Mouse (Mus musculus) macrophage (primary cell): ENCODE measurements around the gene Tgfbr3. TPM values are rescaled to one million over a fixed set of nuclear protein-coding genes. Genes with fewer than 3 reads are reported as not detected.

Experiments
- H3K27ac ChIP-seq: fragments of 350-480 bp; formaldehyde crosslinking; 2 replicates; pipeline ENCODE4 v1.9.0; 2021
- H3K36me3 ChIP-seq: fragments of 350-480 bp; formaldehyde crosslinking; 2 replicates; pipeline ENCODE4 v1.9.0; 2021; ENCODE audit errors: inconsistent target
- H3K4me3 ChIP-seq: fragments of 350-480 bp; formaldehyde crosslinking; 2 replicates; pipeline ENCODE4 v1.9.0; 2021; ENCODE audit errors: inconsistent target
- H3K79me2 ChIP-seq: fragments of 350-480 bp; formaldehyde crosslinking; 2 replicates; pipeline ENCODE4 v1.9.0; 2021; ENCODE audit errors: inconsistent target
- WGBS: methylation state at CpG from one replicate; pipeline ENCODE4 v1.1.7; 2026; ENCODE audit warnings: inconsistent platforms; ENCODE audit not compliant: missing documents; 5-methylcytosine and 5-hydroxymethylcytosine counted together
- polyA plus RNA-seq: library from polyadenylated mRNA; stranded (reverse); fragments of 250-400 nt; gene quantifications from 3 replicates; pipeline ENCODE4 v1.2.4, GENCODE M21; 2018; ENCODE audit warnings: inconsistent platforms

The Tgfbr3 gene
- polyA plus RNA-seq, 1 experiment from 2014 or later: 0.73 TPM

DNA sequence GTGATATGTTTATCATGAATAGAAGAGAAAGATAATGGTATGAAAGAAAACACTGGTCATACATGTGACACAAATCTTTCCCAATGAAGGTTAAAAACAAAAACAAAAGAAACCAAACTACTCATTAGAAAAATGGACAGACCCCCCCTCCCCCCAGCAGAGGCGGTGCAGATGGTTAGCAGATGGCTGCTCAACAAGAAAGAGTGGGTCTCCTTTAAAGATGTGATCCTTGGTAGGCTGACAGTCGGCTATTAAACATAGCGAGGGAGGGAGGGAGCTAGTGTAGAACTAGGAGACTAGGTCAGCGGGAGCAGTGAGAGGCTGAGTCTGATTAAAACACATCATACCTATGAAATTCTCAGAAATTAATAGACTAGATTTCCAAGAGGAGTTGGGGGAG lies 186.5 kb downstream of the Tgfbr3 start:
- no peaks in the 10 kb centered on the region for H3K36me3 ChIP-seq
- 98% methylated on average over 4 of the region's 4 CpGs for WGBS
- no peak overlapping the region for H3K4me3 ChIP-seq
- no peak overlapping the region for H3K27ac ChIP-seq
- no peaks in the 10 kb centered on the region for H3K79me2 ChIP-seq

- Histone ChIP-seq H3K36me3 (no peaks in the 10 kb centered on the region), H3K27ac (no peak overlapping the region), H3K4me3 (no peak overlapping the region), H3K79me2 (no peaks in the 10 kb centered on the region)
- 72% methylated on average over 4 of the region's 4 CpGs for WGBS
Measured at GRCm38 (mm10) chr5:107101684-107102083, 187.7 kb downstream of the Tgfbr3 start.

DNA sequence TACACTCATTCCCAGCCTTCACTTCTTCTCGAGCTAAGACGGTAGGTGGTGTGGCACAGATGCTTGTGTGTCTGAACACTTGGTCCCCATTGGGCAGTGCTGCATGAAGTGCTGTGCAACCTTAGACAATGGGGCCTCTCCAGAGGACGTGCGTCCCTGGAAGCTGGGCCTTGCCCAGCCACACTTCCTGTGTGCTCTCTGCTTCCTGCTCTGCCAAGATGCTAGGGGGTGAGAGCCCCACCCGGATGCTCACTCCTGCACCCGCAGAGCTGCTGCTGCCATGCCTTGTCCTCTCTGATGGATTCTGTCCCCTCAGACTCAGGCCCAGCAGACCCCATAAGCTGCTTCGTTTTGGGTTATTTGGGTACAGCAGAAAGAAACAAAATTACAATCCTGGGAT lies 188.3 kb downstream of the Tgfbr3 start:
- no peaks in the 10 kb centered on the region for H3K36me3 ChIP-seq

DNA sequence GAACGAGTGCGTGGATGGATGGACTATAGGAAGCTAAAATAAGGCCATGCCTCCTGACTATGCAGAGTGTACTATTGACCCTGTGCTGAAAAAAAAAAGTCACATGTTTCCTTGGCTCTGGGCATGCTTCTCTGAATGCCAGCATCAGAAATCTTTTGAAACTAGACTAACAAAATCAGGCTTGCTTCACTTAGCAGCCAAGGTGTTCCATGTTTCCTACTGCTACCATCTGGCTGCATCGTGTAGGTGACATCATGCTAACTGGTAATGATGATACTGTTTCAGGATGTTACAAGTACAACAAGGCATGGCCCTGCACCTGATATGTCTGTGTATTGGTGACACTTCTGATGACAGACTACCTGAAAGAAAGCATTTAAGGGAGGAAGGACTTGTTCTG lies 189.8 kb downstream of the Tgfbr3 start:
- Histone ChIP-seq H3K79me2 (no peaks in the 10 kb centered on the region), H3K36me3 (no peaks in the 10 kb centered on the region), H3K27ac (no peak overlapping the region), H3K4me3 (no peak overlapping the region)
- 85% methylated on average over 3 of the region's 3 CpGs for WGBS

More for the DNA sequence above, 188.3 kb downstream of the Tgfbr3 start:
- Histone ChIP-seq H3K4me3 (no peak overlapping the region), H3K79me2 (no peaks in the 10 kb centered on the region), H3K27ac (no peak overlapping the region)
- 29% methylated on average over 7 of the region's 7 CpGs for WGBS

DNA sequence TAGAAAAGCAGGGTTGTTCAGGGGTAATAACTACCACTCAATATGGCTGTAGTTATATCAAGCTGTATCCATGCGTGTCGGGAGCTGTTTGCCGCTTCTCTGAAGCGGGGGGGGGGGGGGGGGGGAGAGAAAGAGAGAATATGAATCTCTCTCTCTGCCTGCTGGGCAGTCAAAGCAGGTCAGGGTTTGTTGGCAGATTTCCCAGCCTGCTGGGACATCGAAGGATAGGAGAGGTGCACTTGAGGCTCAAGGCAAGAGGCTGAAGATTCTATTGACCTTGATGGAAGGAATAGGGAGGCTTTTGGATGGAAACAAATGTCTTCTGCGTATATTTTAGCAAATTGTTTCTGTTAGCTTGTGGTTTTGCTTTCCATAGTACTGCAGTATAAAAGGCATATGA lies 190.4 kb downstream of the Tgfbr3 start:
- no peak overlapping the region for H3K4me3 ChIP-seq
- no peaks in the 10 kb centered on the region for H3K36me3 ChIP-seq
- 74% methylated on average over 5 of the region's 6 CpGs for WGBS
- no peaks in the 10 kb centered on the region for H3K79me2 ChIP-seq
- no peak overlapping the region for H3K27ac ChIP-seq

GRCm38 (mm10) chr5:107098007-107098406 lies 191.4 kb downstream of the Tgfbr3 start:
- Histone ChIP-seq H3K36me3 (no peaks in the 10 kb centered on the region), H3K79me2 (no peaks in the 10 kb centered on the region), H3K4me3 (no peak overlapping the region), H3K27ac (no peak overlapping the region)
- 75% methylated on average over 5 of the region's 5 CpGs for WGBS

GRCm38 (mm10) chr5:107097314-107097713 lies 192.1 kb downstream of the Tgfbr3 start:
- H3K4me3 ChIP-seq: no peak overlapping the region
- H3K36me3 ChIP-seq: no peaks in the 10 kb centered on the region
- no peak overlapping the region for H3K27ac ChIP-seq
- 85% methylated on average over 7 of the region's 7 CpGs for WGBS
- H3K79me2 ChIP-seq: no peaks in the 10 kb centered on the region

DNA sequence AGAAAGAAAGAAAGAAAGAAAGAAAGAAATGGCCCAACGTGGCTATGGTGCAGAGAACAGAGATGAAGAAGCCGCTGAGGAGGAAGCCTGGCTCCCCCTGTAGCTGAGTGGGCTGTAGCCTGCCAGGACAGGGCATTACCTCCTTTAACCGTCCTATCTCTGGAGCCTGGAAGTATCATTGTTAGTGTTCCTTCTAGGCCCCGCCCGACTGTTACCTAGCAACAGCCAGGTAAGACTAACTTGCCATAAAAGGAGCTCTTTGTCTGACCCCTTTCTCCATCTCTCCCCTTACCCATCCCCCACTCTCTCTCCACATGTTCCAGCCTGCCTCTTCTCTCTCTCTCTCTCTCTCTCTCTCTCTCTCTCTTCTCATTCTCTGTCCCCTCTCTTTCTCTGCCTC lies 195.2 kb downstream of the Tgfbr3 start:
- 84% methylated on average over 5 of the region's 5 CpGs for WGBS
- no peaks in the 10 kb centered on the region for H3K79me2 ChIP-seq
- H3K27ac ChIP-seq: no peak overlapping the region
- H3K4me3 ChIP-seq: no peak overlapping the region
- no peaks in the 10 kb centered on the region for H3K36me3 ChIP-seq

DNA sequence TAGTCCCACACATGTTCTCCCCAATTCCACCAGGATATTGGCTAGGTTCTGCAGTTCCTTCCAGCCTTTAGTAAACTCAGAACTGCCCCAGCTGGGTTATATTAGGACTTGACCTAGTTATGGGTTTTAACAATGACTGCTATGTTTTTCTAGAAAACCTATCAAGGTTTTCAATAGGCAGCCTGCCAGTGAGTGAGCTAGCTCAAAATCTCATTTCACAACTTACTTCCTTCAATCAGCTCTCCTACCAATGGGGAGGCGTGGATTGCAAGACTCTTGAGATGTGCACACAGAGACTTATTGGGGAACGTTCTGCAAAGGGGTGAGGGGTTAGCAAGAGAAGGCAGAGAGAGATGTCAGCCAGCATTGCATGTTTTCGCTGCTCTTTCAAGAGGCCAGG lies 196.2 kb downstream of the Tgfbr3 start:
- WGBS: 62% methylated on average over 3 of the region's 3 CpGs
- Histone ChIP-seq H3K4me3 (no peak overlapping the region), H3K79me2 (no peaks in the 10 kb centered on the region), H3K27ac (no peak overlapping the region), H3K36me3 (no peaks in the 10 kb centered on the region)

- no peaks in the 10 kb centered on the region for H3K36me3 ChIP-seq
- no peak overlapping the region for H3K4me3 ChIP-seq
Measured at GRCm38 (mm10) chr5:107092137-107092536, 197.3 kb downstream of the Tgfbr3 start.

GRCm38 (mm10) chr5:107089966-107090365 lies 199.5 kb downstream of the Tgfbr3 start:
- 79% methylated on average over 5 of the region's 5 CpGs for WGBS
- Histone ChIP-seq H3K79me2 (no peaks in the 10 kb centered on the region), H3K36me3 (no peaks in the 10 kb centered on the region)

More at GRCm38 (mm10) chr5:107092137-107092536, 197.3 kb downstream of the Tgfbr3 start:
- 4% methylated on average over 8 of the region's 8 CpGs for WGBS
- Histone ChIP-seq H3K27ac (no peak overlapping the region), H3K79me2 (no peaks in the 10 kb centered on the region)

DNA sequence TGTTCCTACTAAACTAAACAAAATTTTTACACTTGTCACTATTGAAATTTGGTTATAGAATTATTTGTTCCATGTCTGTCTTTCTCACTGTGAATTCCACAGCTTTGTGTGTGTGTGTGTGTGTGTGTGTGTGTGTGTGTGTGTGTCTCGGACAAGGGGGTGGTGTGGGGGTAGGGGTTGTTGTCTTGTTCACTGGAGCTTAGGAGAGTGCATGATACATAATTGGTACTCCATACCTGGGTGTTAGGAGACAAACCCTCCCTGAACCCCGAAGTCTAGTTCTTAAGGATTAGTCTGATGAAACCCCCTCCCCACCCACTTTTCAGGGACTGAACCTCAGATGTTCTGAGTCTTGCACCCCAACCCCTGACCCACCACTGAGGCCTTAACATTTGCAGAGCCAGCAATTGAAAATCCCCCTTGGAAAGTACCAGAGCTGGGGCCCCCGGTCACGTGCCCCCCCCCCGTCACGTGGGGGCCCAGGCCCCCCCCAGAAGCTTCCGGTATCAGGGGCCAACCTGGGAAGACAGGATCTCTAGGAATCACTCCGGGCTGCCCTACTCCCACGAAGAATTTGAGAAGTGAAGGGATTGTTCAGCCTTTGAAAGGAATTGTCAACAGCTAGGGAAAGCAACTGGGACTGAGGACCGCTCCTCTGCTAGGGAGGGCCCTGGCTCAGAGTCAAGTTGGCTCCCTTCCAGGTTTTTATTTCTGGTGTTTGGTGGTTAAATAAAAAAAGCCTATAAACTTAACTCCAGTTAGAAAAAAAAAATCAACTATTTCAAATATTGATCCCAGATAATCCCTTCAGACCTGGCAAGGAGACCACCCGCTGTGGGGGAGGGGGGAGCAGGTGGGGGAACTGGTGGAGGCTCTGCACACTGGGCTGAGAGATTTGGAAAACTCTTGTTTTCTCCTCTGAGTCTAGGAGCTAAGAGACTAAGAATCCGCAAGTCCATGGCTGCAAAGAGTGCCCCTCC lies 201.3 kb downstream of the Tgfbr3 start:
- no peaks in the 10 kb centered on the region for H3K79me2 ChIP-seq
- no peak overlapping the region for H3K27ac ChIP-seq
- no peaks in the 10 kb centered on the region for H3K36me3 ChIP-seq
- H3K4me3 ChIP-seq: no peak overlapping the region
- 37% methylated on average over 10 of the region's 12 CpGs for WGBS

More at GRCm38 (mm10) chr5:107089966-107090365, 199.5 kb downstream of the Tgfbr3 start:
- no peak overlapping the region for H3K27ac ChIP-seq
- no peak overlapping the region for H3K4me3 ChIP-seq

DNA sequence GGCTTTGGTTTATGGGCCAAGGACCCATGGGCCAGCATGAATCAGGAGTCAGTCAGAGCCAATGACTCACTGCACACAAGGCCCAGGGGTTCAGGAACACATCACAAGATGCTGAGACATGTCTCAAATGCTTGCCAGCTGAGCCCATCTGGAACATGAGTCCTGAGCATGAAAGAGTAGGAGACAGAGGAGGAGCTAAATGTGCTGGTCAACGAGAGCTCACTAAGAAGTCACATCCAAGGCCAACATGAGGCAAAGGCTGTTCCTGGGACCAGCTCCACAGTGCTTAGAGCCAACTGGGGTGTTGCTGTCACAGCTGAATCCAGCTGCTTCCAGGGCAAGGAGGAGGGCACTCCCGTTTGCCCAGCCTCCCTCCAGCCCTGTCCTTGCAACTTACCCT lies 202.1 kb downstream of the Tgfbr3 start:
- no peaks in the 10 kb centered on the region for H3K36me3 ChIP-seq
- H3K27ac ChIP-seq: no peak overlapping the region
- WGBS: 76% methylated on average over 2 of the region's 2 CpGs
- no peaks in the 10 kb centered on the region for H3K79me2 ChIP-seq
- no peak overlapping the region for H3K4me3 ChIP-seq

GRCm38 (mm10) chr5:107086166-107086565 lies 203.3 kb downstream of the Tgfbr3 start:
- Histone ChIP-seq H3K79me2 (no peaks in the 10 kb centered on the region), H3K27ac (no peak overlapping the region), H3K4me3 (no peak overlapping the region), H3K36me3 (no peaks in the 10 kb centered on the region)
- WGBS: 88% methylated on average over 5 of the region's 5 CpGs

GRCm38 (mm10) chr5:107084431-107084830 lies 205.0 kb downstream of the Tgfbr3 start:
- no peaks in the 10 kb centered on the region for H3K36me3 ChIP-seq
- H3K4me3 ChIP-seq: no peak overlapping the region
- no peaks in the 10 kb centered on the region for H3K79me2 ChIP-seq
- WGBS: 94% methylated on average over 4 of the region's 4 CpGs
- no peak overlapping the region for H3K27ac ChIP-seq
